Mouse (Mus musculus) macrophage (primary cell): Measurements from ENCODE around the gene Thada. TPM values are rescaled to one million over a fixed set of nuclear protein-coding genes. Genes with fewer than 3 reads are reported as not detected.
"Not testable (repeated sequence)": the region's sequence is repeated elsewhere in the genome, so short reads cannot be mapped to it uniquely, and the experiment has no call there.

Experiments used
- H3K27ac ChIP-seq: fragments of 350-480 bp; formaldehyde crosslinking; 2 replicates; pipeline ENCODE4 v1.9.0; 2021
- H3K36me3 ChIP-seq: fragments of 350-480 bp; formaldehyde crosslinking; 2 replicates; pipeline ENCODE4 v1.9.0; 2021; ENCODE audit errors: inconsistent target
- H3K4me3 ChIP-seq: fragments of 350-480 bp; formaldehyde crosslinking; 2 replicates; pipeline ENCODE4 v1.9.0; 2021; ENCODE audit errors: inconsistent target
- H3K79me2 ChIP-seq: fragments of 350-480 bp; formaldehyde crosslinking; 2 replicates; pipeline ENCODE4 v1.9.0; 2021; ENCODE audit errors: inconsistent target
- WGBS: methylation state at CpG from one replicate; pipeline ENCODE4 v1.1.7; 2026; ENCODE audit warnings: inconsistent platforms; ENCODE audit not compliant: missing documents; 5-methylcytosine and 5-hydroxymethylcytosine counted together
- polyA plus RNA-seq: library from polyadenylated mRNA; stranded (reverse); fragments of 250-400 nt; gene quantifications from 3 replicates; pipeline ENCODE4 v1.2.4, GENCODE M21; 2018; ENCODE audit warnings: inconsistent platforms

Thada gene
- polyA plus RNA-seq, 1 experiment from 2014 or later = 6.0 TPM

- Histone ChIP-seq H3K4me3 (peak overlapping the region; percentile 34), H3K79me2 (peaks cover 21% of the 10 kb centered on the region), H3K27ac (peak overlapping the region; percentile 94), H3K36me3 (peaks cover 6% of the 10 kb centered on the region; the same call in 1 of the 2 replicates)
- under 1% methylated on average over 33 of the region's 38 CpGs for WGBS
Measured at GRCm38 (mm10) chr17:84188374-84188961, 277.5 kb downstream of the Thada start.

GRCm38 (mm10) chr17:84187727-84188373, 278.2 kb downstream of the Thada start, which contains the start of gene Zfp36l2:
Gene Zfp36l2, minus strand, starts transcription at chr17:84187947.
- H3K36me3 ChIP-seq = peaks cover 6% of the 10 kb centered on the region; the same call in 1 of the 2 replicates
- H3K4me3 ChIP-seq = peak within 1 kb of the TSS; percentile 48
- peaks cover 27% of the 10 kb centered on the region for H3K79me2 ChIP-seq
- under 1% methylated on average over 49 of the region's 76 CpGs for WGBS
- peak within 1 kb of the TSS; percentile 94 for H3K27ac ChIP-seq

GRCm38 (mm10) chr17:84187264-84187663, 278.7 kb downstream of the Thada start:
- not testable (repeated sequence) for H3K36me3 ChIP-seq
- peak overlapping the region; percentile 81 for H3K27ac ChIP-seq
- whole genome bisulfite sequencing = 0% methylated on average over 7 of the region's 37 CpGs
- peaks cover 32% of the 10 kb centered on the region for H3K79me2 ChIP-seq
- peak overlapping the region; percentile 48 for H3K4me3 ChIP-seq

- Histone ChIP-seq H3K4me3 (peak overlapping the region; percentile 42), H3K79me2 (peaks cover 32% of the 10 kb centered on the region), H3K27ac (peak overlapping the region; percentile 78), H3K36me3 (peaks cover 3% of the 10 kb centered on the region; the same call in 1 of the 2 replicates)
- under 1% methylated on average over 80 of the region's 80 CpGs for WGBS
Measured at GRCm38 (mm10) chr17:84186451-84187202, 279.4 kb downstream of the Thada start.

- Histone ChIP-seq H3K36me3 (no peaks in the 10 kb centered on the region), H3K4me3 (peak overlapping the region; percentile 84), H3K79me2 (peaks cover 32% of the 10 kb centered on the region), H3K27ac (peak overlapping the region; percentile 94)
- WGBS = under 1% methylated on average over 97 of the region's 108 CpGs
Measured at GRCm38 (mm10) chr17:84185581-84186450, 280.2 kb downstream of the Thada start.

GRCm38 (mm10) chr17:84185011-84185411, 281.0 kb downstream of the Thada start:
- Histone ChIP-seq H3K79me2 (peaks cover 32% of the 10 kb centered on the region), H3K4me3 (peak overlapping the region; percentile 84), H3K36me3 (no peaks in the 10 kb centered on the region), H3K27ac (peak overlapping the region; percentile 94)
- 0% methylated on average over 7 of the region's 7 CpGs for WGBS

- WGBS = 0% methylated on average over 12 of the region's 12 CpGs
- Histone ChIP-seq H3K36me3 (no peaks in the 10 kb centered on the region), H3K79me2 (peaks cover 32% of the 10 kb centered on the region), H3K27ac (peak overlapping the region; percentile 99), H3K4me3 (peak overlapping the region; percentile 84)
Measured at GRCm38 (mm10) chr17:84183291-84183781, 282.7 kb downstream of the Thada start.

GRCm38 (mm10) chr17:84182311-84183271, 283.4 kb downstream of the Thada start:
- WGBS = 6% methylated on average over 16 of the region's 16 CpGs
- Histone ChIP-seq H3K4me3 (peak overlapping the region; percentile 84), H3K79me2 (peaks cover 32% of the 10 kb centered on the region), H3K36me3 (no peaks in the 10 kb centered on the region), H3K27ac (peak overlapping the region; percentile 99)

- H3K27ac ChIP-seq = peak overlapping the region; percentile 99
- H3K79me2 ChIP-seq = peaks cover 32% of the 10 kb centered on the region
- under 1% methylated on average over 18 of the region's 18 CpGs for WGBS
- H3K4me3 ChIP-seq = peak overlapping the region; percentile 84
- H3K36me3 ChIP-seq = no peaks in the 10 kb centered on the region
Measured at GRCm38 (mm10) chr17:84181502-84182310, 284.3 kb downstream of the Thada start.

- H3K4me3 ChIP-seq = peak overlapping the region; percentile 84
- peak overlapping the region; percentile 99 for H3K27ac ChIP-seq
- WGBS = 1% methylated on average over 11 of the region's 11 CpGs
- no peaks in the 10 kb centered on the region for H3K36me3 ChIP-seq
- H3K79me2 ChIP-seq = peaks cover 29% of the 10 kb centered on the region
Measured at GRCm38 (mm10) chr17:84180715-84181501, 285.1 kb downstream of the Thada start.

- peak overlapping the region; percentile 99 for H3K27ac ChIP-seq
Measured at GRCm38 (mm10) chr17:84179973-84180365, 286.0 kb downstream of the Thada start.

More at GRCm38 (mm10) chr17:84179973-84180365, 286.0 kb downstream of the Thada start:
- Histone ChIP-seq H3K4me3 (no peak overlapping the region), H3K36me3 (no peaks in the 10 kb centered on the region), H3K79me2 (peaks cover 22% of the 10 kb centered on the region)
- 52% methylated on average over 4 of the region's 4 CpGs for WGBS
